Mouse (Mus musculus) CD8-positive naive resting alpha-beta T cell, adult 57 days (primary cell): ENCODE data around the gene Wls. TPM values are rescaled to one million over a fixed set of nuclear protein-coding genes. Genes with fewer than 3 reads are reported as not detected.

Source experiments
- total RNA-seq: library from RNA; stranded (reverse); gene quantifications from one replicate; pipeline ENCODE4 v1.2.4, GENCODE M21; 2023

Gene Wls
- 16.3 TPM for total RNA-seq

DNA sequence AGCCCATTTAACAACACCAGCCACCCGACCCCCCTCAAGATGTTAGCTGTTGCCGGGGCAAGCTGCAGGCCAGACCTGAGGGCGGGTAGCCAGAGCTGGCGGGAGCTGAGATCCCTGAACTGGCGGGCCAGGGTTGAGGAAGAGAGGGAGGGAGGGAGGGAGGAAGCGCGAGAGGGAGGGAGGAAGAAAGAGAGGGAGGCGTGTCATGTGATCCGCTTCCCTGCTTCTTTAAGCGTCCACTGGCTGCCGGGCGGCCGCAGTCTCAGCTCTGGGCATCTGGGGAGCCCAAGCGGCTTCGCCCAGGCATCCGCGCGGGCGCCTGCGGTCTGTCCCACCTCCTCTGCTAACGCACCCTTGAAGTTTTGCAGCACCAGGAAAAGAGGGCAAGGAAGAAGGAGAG, at the start of gene Wls:
Gene Wls, plus strand, starts transcription at position 192 of the 400 bp plus-strand sequence.

Other genes with a start within 250 kb of the Wls start
- gene Rpe65, start 240.5 kb upstream of the Wls start, total RNA-seq, result not detected